Mouse (Mus musculus) Muller cell, postnatal 12 days (primary cell): ENCODE measurements around the gene Col4a1.

Experiments used
- DNase-seq: peaks from one replicate; pipeline ENCODE4 v3.0.0-alpha.2; 2015; ENCODE audit errors: inconsistent ontology term

The Col4a1 gene

GRCm38 (mm10) chr8:11233009-11233408 lies 79.6 kb downstream of the Col4a1 start:
- no peak for DNase-seq

GRCm38 (mm10) chr8:11230277-11230676 lies 82.3 kb downstream of the Col4a1 start:
- DNase-seq = no peak

- DNase-seq = peak; percentile 40
Measured at GRCm38 (mm10) chr8:11227421-11227820, 85.2 kb downstream of the Col4a1 start.

- no peak for DNase-seq
Measured at GRCm38 (mm10) chr8:11225577-11226434, 86.8 kb downstream of the Col4a1 start.

GRCm38 (mm10) chr8:11224178-11224577 lies 88.4 kb downstream of the Col4a1 start:
- no peak for DNase-seq

GRCm38 (mm10) chr8:11221353-11221752 lies 91.3 kb downstream of the Col4a1 start:
- DNase-seq = no peak

GRCm38 (mm10) chr8:11219282-11219681 lies 93.3 kb downstream of the Col4a1 start:
- DNase-seq = no peak

- peak; percentile 60 for DNase-seq
Measured at GRCm38 (mm10) chr8:11215231-11215630, 97.4 kb downstream of the Col4a1 start.

- DNase-seq = no peak
Measured at GRCm38 (mm10) chr8:11206509-11206908, 106.1 kb downstream of the Col4a1 start.

- no peak for DNase-seq
Measured at GRCm38 (mm10) chr8:11205532-11205931, 107.1 kb downstream of the Col4a1 start.

GRCm38 (mm10) chr8:11203260-11204110 lies 109.1 kb downstream of the Col4a1 start:
- no peak for DNase-seq

- no peak for DNase-seq
Measured at GRCm38 (mm10) chr8:11198650-11199049, 114.0 kb downstream of the Col4a1 start.

GRCm38 (mm10) chr8:11197988-11198387 lies 114.6 kb downstream of the Col4a1 start:
- no peak for DNase-seq

GRCm38 (mm10) chr8:11197261-11197660 lies 115.4 kb downstream of the Col4a1 start:
- DNase-seq = no peak

GRCm38 (mm10) chr8:11192719-11193324 lies 119.8 kb downstream of the Col4a1 start:
- no peak for DNase-seq

- DNase-seq = peak; percentile 52
Measured at GRCm38 (mm10) chr8:11187581-11188271, 124.9 kb downstream of the Col4a1 start.

GRCm38 (mm10) chr8:11186456-11186855 lies 126.2 kb downstream of the Col4a1 start:
- DNase-seq = no peak

- DNase-seq = no peak
Measured at GRCm38 (mm10) chr8:11185672-11186071, 127.0 kb downstream of the Col4a1 start.

GRCm38 (mm10) chr8:11183611-11184031 lies 129.0 kb downstream of the Col4a1 start:
- peak; percentile 43 for DNase-seq

GRCm38 (mm10) chr8:11182606-11183005 lies 130.0 kb downstream of the Col4a1 start:
- DNase-seq = no peak

- DNase-seq = peak; percentile 42
Measured at GRCm38 (mm10) chr8:11182148-11182484, 130.5 kb downstream of the Col4a1 start.
